Mouse (Mus musculus) C2C12 (cell line): Measurements from ENCODE around the gene Nop2.

Experiments
- CTCF ChIP-seq: IDR thresholded peaks from one replicate; pipeline ENCODE4 v1.5.1; 2011; ENCODE audit not compliant: control insufficient read depth, insufficient read depth, insufficient read length
- USF1 ChIP-seq: IDR thresholded peaks from one replicate; pipeline ENCODE4 v1.6.1; 2011; ENCODE audit warnings: low read depth, mild to moderate bottlenecking, control low read depth, moderate library complexity

DNA sequence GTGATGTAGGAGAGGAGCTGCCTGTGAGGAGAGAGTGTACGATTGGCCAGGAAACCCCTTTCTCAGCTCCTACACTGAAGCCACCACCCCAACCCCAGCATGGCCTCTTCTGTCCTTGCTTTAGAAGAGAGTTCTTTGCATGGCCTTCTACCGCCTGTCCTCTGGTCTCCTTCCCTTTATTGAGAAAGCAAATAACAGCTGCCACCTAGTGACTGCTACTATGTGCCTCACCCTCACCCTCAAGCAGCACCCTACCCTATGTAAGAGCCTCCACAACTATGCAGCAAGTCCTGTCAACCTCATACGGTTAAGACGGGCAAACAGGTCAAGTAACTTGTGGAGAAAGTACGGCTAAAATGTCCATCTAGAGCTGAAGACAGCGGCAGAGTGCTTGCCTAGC is 38.5 kb downstream of the Nop2 start:
- TF ChIP-seq CTCF: no peak
- no peak for TF ChIP-seq USF1
